Mouse (Mus musculus): ENCODE measurements around the gene Mgat3. TPM values are rescaled to one million over a fixed set of nuclear protein-coding genes. Genes with fewer than 3 reads are reported as not detected.

Mgat3 gene
- polyA plus RNA-seq, 1 experiment from 2014 or later = 16.3 TPM

GRCm38 (mm10) chr15:80153757-80154156 lies 19.8 kb upstream of the Mgat3 start:
- no peak overlapping the region for H3K9ac ChIP-seq
- H3K4me3 ChIP-seq = no peak overlapping the region
- no peaks in the 10 kb centered on the region for H3K9me3 ChIP-seq
- no peaks in the 10 kb centered on the region for H3K4me1 ChIP-seq
- no peak overlapping the region for H3K27ac ChIP-seq
- H3K36me3 ChIP-seq (replicated peaks) = peaks cover 39% of the 10 kb centered on the region
- H3K27me3 ChIP-seq (replicated peaks) = no peaks in the 10 kb centered on the region
- WGBS = 84% methylated on average over 11 of the region's 11 CpGs
- ATAC-seq (replicated peaks) = no peak
- no peak overlapping the region for H3K4me2 ChIP-seq

GRCm38 (mm10) chr15:80155707-80156106 lies 17.8 kb upstream of the Mgat3 start:
- no peaks in the 10 kb centered on the region for H3K4me1 ChIP-seq
- H3K9me3 ChIP-seq = no peaks in the 10 kb centered on the region
- no peaks in the 10 kb centered on the region for H3K27me3 ChIP-seq (replicated peaks)
- ATAC-seq (replicated peaks) = no peak
- H3K27ac ChIP-seq = no peak overlapping the region
- peaks cover 39% of the 10 kb centered on the region for H3K36me3 ChIP-seq (replicated peaks)
- no peak overlapping the region for H3K9ac ChIP-seq
- 92% methylated on average over 8 of the region's 8 CpGs for WGBS
- no peak overlapping the region for H3K4me3 ChIP-seq
- no peak overlapping the region for H3K4me2 ChIP-seq

GRCm38 (mm10) chr15:80157197-80157943 lies 16.2 kb upstream of the Mgat3 start:
- no peak overlapping the region for H3K9ac ChIP-seq
- 95% methylated on average over 22 of the region's 22 CpGs for WGBS
- no peak overlapping the region for H3K27ac ChIP-seq
- H3K27me3 ChIP-seq (replicated peaks) = no peaks in the 10 kb centered on the region
- H3K4me3 ChIP-seq = no peak overlapping the region
- peaks cover 47% of the 10 kb centered on the region for H3K36me3 ChIP-seq (replicated peaks)
- no peaks in the 10 kb centered on the region for H3K9me3 ChIP-seq
- H3K4me1 ChIP-seq = no peaks in the 10 kb centered on the region
- H3K4me2 ChIP-seq = no peak overlapping the region
- ATAC-seq (replicated peaks) = no peak

- H3K36me3 ChIP-seq (replicated peaks) = peaks cover 42% of the 10 kb centered on the region
Observed at GRCm38 (mm10) chr15:80158001-80158706, 15.4 kb upstream of the Mgat3 start.

GRCm38 (mm10) chr15:80158707-80159090 lies 14.8 kb upstream of the Mgat3 start:
- WGBS = 71% methylated on average over 4 of the region's 4 CpGs

More at GRCm38 (mm10) chr15:80158001-80158706, 15.4 kb upstream of the Mgat3 start:
- H3K27ac ChIP-seq = no peak overlapping the region
- no peak overlapping the region for H3K4me2 ChIP-seq
- no peaks in the 10 kb centered on the region for H3K27me3 ChIP-seq (replicated peaks)
- H3K4me3 ChIP-seq = no peak overlapping the region
- H3K4me1 ChIP-seq = no peaks in the 10 kb centered on the region
- no peaks in the 10 kb centered on the region for H3K9me3 ChIP-seq
- WGBS = 74% methylated on average over 5 of the region's 5 CpGs
- ATAC-seq (replicated peaks) = no peak
- H3K9ac ChIP-seq = no peak overlapping the region

GRCm38 (mm10) chr15:80159286-80159901 lies 14.1 kb upstream of the Mgat3 start:
- H3K27ac ChIP-seq = no peak overlapping the region
- no peaks in the 10 kb centered on the region for H3K9me3 ChIP-seq
- WGBS = 41% methylated on average over 8 of the region's 8 CpGs

More at GRCm38 (mm10) chr15:80158707-80159090, 14.8 kb upstream of the Mgat3 start:
- H3K9ac ChIP-seq = no peak overlapping the region
- no peaks in the 10 kb centered on the region for H3K4me1 ChIP-seq
- no peak overlapping the region for H3K4me3 ChIP-seq
- no peak for ATAC-seq (replicated peaks)
- H3K9me3 ChIP-seq = no peaks in the 10 kb centered on the region
- no peak overlapping the region for H3K27ac ChIP-seq
- no peak overlapping the region for H3K4me2 ChIP-seq
- H3K27me3 ChIP-seq (replicated peaks) = no peaks in the 10 kb centered on the region
- peaks cover 37% of the 10 kb centered on the region for H3K36me3 ChIP-seq (replicated peaks)

GRCm38 (mm10) chr15:80160223-80160622 lies 13.3 kb upstream of the Mgat3 start:
- 93% methylated on average over 13 of the region's 13 CpGs for WGBS
- Histone ChIP-seq H3K4me2 (no peak overlapping the region), H3K27me3 (replicated peaks) (no peaks in the 10 kb centered on the region), H3K27ac (no peak overlapping the region), H3K36me3 (replicated peaks) (peaks cover 26% of the 10 kb centered on the region; the same call in 1 of the 2 replicates), H3K9me3 (no peaks in the 10 kb centered on the region), H3K4me1 (no peaks in the 10 kb centered on the region), H3K9ac (no peak overlapping the region), H3K4me3 (no peak overlapping the region)
- no peak for ATAC-seq (replicated peaks)

More at GRCm38 (mm10) chr15:80159286-80159901, 14.1 kb upstream of the Mgat3 start:
- Histone ChIP-seq H3K9ac (no peak overlapping the region), H3K4me3 (no peak overlapping the region), H3K4me2 (no peak overlapping the region), H3K27me3 (replicated peaks) (no peaks in the 10 kb centered on the region), H3K4me1 (no peaks in the 10 kb centered on the region), H3K36me3 (replicated peaks) (peaks cover 30% of the 10 kb centered on the region)
- ATAC-seq (replicated peaks) = no peak

- Histone ChIP-seq H3K4me1 (no peaks in the 10 kb centered on the region), H3K9ac (no peak overlapping the region), H3K4me2 (no peak overlapping the region), H3K36me3 (replicated peaks) (peaks cover 26% of the 10 kb centered on the region; the same call in 1 of the 2 replicates), H3K27ac (no peak overlapping the region), H3K27me3 (replicated peaks) (no peaks in the 10 kb centered on the region), H3K9me3 (no peaks in the 10 kb centered on the region), H3K4me3 (no peak overlapping the region)
- ATAC-seq (replicated peaks) = no peak
- WGBS = 93% methylated on average over 4 of the region's 4 CpGs
Observed at GRCm38 (mm10) chr15:80160726-80161125, 12.8 kb upstream of the Mgat3 start.

GRCm38 (mm10) chr15:80161199-80161598 lies 12.3 kb upstream of the Mgat3 start:
- Histone ChIP-seq H3K4me2 (no peak overlapping the region), H3K36me3 (replicated peaks) (peaks cover 26% of the 10 kb centered on the region; the same call in 1 of the 2 replicates), H3K27ac (no peak overlapping the region), H3K4me1 (no peaks in the 10 kb centered on the region), H3K9ac (no peak overlapping the region), H3K4me3 (no peak overlapping the region), H3K27me3 (replicated peaks) (no peaks in the 10 kb centered on the region), H3K9me3 (no peaks in the 10 kb centered on the region)
- no peak for ATAC-seq (replicated peaks)
- 86% methylated on average over 3 of the region's 3 CpGs for WGBS

GRCm38 (mm10) chr15:80162401-80162964 lies 11.0 kb upstream of the Mgat3 start:
- no peaks in the 10 kb centered on the region for H3K27me3 ChIP-seq (replicated peaks)
- no peaks in the 10 kb centered on the region for H3K9me3 ChIP-seq
- no peak overlapping the region for H3K9ac ChIP-seq
- no peak for ATAC-seq (replicated peaks)
- no peak overlapping the region for H3K4me3 ChIP-seq
- no peak overlapping the region for H3K4me2 ChIP-seq
- no peak overlapping the region for H3K27ac ChIP-seq
- peaks cover 25% of the 10 kb centered on the region; the same call in 1 of the 2 replicates for H3K36me3 ChIP-seq (replicated peaks)
- WGBS = 91% methylated on average over 4 of the region's 4 CpGs
- no peaks in the 10 kb centered on the region for H3K4me1 ChIP-seq

GRCm38 (mm10) chr15:80163274-80163673 lies 10.2 kb upstream of the Mgat3 start:
- no peak overlapping the region for H3K27ac ChIP-seq
- peaks cover 19% of the 10 kb centered on the region; the same call in 1 of the 2 replicates for H3K36me3 ChIP-seq (replicated peaks)
- 86% methylated on average over 11 of the region's 11 CpGs for WGBS
- ATAC-seq (replicated peaks) = no peak
- H3K9me3 ChIP-seq = no peaks in the 10 kb centered on the region
- no peaks in the 10 kb centered on the region for H3K27me3 ChIP-seq (replicated peaks)
- H3K4me3 ChIP-seq = no peak overlapping the region
- H3K4me1 ChIP-seq = no peaks in the 10 kb centered on the region
- no peak overlapping the region for H3K9ac ChIP-seq
- no peak overlapping the region for H3K4me2 ChIP-seq

- no peak overlapping the region for H3K27ac ChIP-seq
- ATAC-seq (replicated peaks) = no peak
- H3K27me3 ChIP-seq (replicated peaks) = no peaks in the 10 kb centered on the region
- no peaks in the 10 kb centered on the region for H3K9me3 ChIP-seq
- H3K4me2 ChIP-seq = no peak overlapping the region
- no peak overlapping the region for H3K9ac ChIP-seq
- H3K36me3 ChIP-seq (replicated peaks) = peaks cover 19% of the 10 kb centered on the region; the same call in 1 of the 2 replicates
- H3K4me3 ChIP-seq = no peak overlapping the region
- WGBS = 87% methylated on average over 4 of the region's 4 CpGs
- no peaks in the 10 kb centered on the region for H3K4me1 ChIP-seq
Observed at GRCm38 (mm10) chr15:80163716-80164115, 9.8 kb upstream of the Mgat3 start.
